Mouse (Mus musculus) megakaryocyte, embryonic 14.5 days (primary cell): ENCODE data around the gene AB124611.

Experiments used
- FLI1 ChIP-seq: IDR thresholded peaks from 2 replicates; pipeline ENCODE4 v1.6.1; 2012; ENCODE audit warnings: low read length, inconsistent platforms, mixed read lengths
- GATA1 ChIP-seq: IDR thresholded peaks from 3 replicates; pipeline ENCODE4 v1.6.1; 2012; ENCODE audit warnings: mixed read lengths, low read length, inconsistent platforms, borderline replicate concordance

DNA sequence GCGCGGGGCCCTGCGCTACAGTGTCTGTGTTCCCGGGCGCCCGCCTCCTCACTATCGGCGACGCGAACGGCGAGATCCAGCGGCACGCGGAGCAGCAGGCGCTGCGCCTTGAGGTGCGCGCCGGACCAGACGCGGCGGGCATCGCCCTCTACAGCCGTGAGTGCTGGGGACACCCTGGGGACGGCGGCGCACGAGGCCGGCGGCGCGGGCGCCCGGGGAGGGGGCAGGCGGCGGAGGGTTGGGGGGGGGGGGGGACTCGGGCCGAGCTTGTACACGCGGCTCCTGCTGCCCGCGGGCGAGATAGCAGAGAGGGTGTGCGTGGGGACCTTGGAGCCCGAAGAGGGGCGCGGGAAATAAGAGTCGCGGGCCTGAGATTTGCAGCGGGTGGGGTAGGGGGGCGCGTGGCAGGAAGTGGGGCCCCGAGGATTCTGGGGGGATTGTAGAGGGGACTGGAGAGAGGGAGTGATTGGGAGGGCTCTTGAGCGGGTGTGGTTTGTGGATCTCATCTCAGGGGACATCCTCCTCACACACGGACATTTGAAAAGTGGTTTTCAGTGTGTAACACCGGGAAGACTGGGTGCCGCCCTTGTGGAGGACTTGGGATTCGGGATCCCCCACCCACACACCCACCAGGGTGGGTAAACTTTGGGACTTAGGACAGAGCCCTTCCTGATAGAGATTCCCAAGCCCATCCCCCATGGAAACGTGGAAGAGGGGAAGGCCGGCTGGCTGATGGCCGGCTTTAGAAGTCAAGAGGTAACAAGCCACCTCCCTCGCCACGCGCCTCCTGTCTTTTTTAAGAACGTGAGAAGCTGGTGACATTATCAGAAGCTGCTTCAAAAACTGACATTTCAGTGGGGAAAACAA, 21.3 kb downstream of the AB124611 start:
- TF ChIP-seq GATA1 (no peak), FLI1 (no peak)
